Mouse (Mus musculus) intestine, postnatal 0 days (tissue): ENCODE results near the gene Mrps18a. TPM values are rescaled to one million over a fixed set of nuclear protein-coding genes. Genes with fewer than 3 reads are reported as not detected.

Experiments
- ATAC-seq: fragments of 200-750 bp; cut with Nextera tagmentation; 2 replicates; pipeline ENCODE4 v1.8.0; 2017; ENCODE audit warnings: mild to moderate bottlenecking, moderate TSS enrichment, moderate library complexity
- H3K27ac ChIP-seq: fragments of 300-500 bp; sonication (generic); 2 replicates; pipeline ENCODE4 v1.5.1; 2014; ENCODE audit warnings: mild to moderate bottlenecking, low read depth, low read length, moderate library complexity
- H3K27me3 ChIP-seq: fragments of 300-500 bp; sonication (generic); replicated peaks from 2 replicates; pipeline ENCODE4 v1.6.1; 2014; ENCODE audit warnings: low read length, mixed read lengths; ENCODE audit not compliant: control insufficient read depth, insufficient read depth
- H3K36me3 ChIP-seq: fragments of 300-500 bp; sonication (generic); 2 replicates; pipeline ENCODE4 v1.6.1; 2014; ENCODE audit warnings: mild to moderate bottlenecking, moderate library complexity; ENCODE audit not compliant: control insufficient read depth, insufficient read depth
- H3K4me1 ChIP-seq: fragments of 300-500 bp; sonication (generic); replicated peaks from 2 replicates; pipeline ENCODE4 v1.6.1; 2014; ENCODE audit warnings: antibody characterized with exemption, low read length, mixed read lengths; ENCODE audit not compliant: control insufficient read depth, insufficient read depth
- H3K4me2 ChIP-seq: fragments of 300-500 bp; sonication (generic); replicated peaks from 2 replicates; pipeline ENCODE4 v1.6.1; 2014; ENCODE audit warnings: low read depth, mild to moderate bottlenecking, moderate library complexity
- H3K4me3 ChIP-seq: fragments of 300-500 bp; sonication (generic); 2 replicates; pipeline ENCODE4 v1.5.1; 2014; ENCODE audit warnings: low read depth, low read length
- H3K9ac ChIP-seq: fragments of 300-500 bp; sonication (generic); 2 replicates; pipeline ENCODE4 v1.6.1; 2014; ENCODE audit warnings: mild to moderate bottlenecking, low read depth, low read length
- H3K9me3 ChIP-seq: fragments of 300-500 bp; sonication (generic); 2 replicates; pipeline ENCODE4 v1.6.1; 2016; ENCODE audit warnings: mixed run types; ENCODE audit not compliant: control insufficient read depth
- CTCF ChIP-seq: sonication (generic); IDR thresholded peaks from 2 replicates; pipeline ENCODE4 v1.5.1; 2016; ENCODE audit warnings: low read depth, mild to moderate bottlenecking, control low read depth, antibody characterized with exemption, moderate library complexity
- WGBS: fragments of 180-500 bp; shearing (Covaris S2); extraction: QIAGEN DNeasy Blood & Tissue Kit; methylation state at CpG from one replicate; pipeline ENCODE4 v1.1.7; 2014; 5-methylcytosine and 5-hydroxymethylcytosine counted together
- polyA plus RNA-seq: library from polyadenylated mRNA; unstranded; fragments of >200 nt; fragmentation: Nextera tagmentation; extraction: Ambion mirVana; gene quantifications from 2 replicates; pipeline ENCODE4 v1.2.1, GENCODE M21; 2015

Mrps18a gene
- polyA plus RNA-seq, 1 experiment from 2014 or later, result 121 TPM

DNA sequence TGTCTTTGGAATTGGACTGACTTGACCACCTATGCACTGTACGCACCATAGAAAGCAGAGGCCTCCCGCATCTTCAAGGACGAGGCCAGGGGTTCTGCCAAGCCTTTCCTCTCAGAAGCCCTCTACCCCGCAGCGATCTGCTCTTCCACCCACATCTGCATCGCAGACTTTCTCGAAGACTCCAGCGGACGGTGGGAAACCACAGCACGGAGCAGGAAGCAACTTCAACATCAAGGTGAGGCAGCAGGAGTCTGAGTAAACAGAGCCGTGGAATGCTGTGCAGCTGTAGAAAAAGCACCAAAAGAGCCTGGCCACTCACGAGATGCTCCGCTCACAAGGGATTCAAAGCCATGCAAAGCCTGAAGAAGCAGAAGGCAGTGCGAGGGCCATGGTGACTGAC lies 18.9 kb upstream of the Mrps18a start:
- no peaks in the 10 kb centered on the region for H3K9me3 ChIP-seq
- H3K4me1 ChIP-seq, result no peaks in the 10 kb centered on the region
- no peaks in the 10 kb centered on the region for H3K27me3 ChIP-seq
- no peak overlapping the region for H3K27ac ChIP-seq
- no peak overlapping the region for H3K4me3 ChIP-seq
- no peak for TF ChIP-seq CTCF
- no peak overlapping the region for H3K9ac ChIP-seq
- H3K4me2 ChIP-seq, result no peak overlapping the region
- WGBS, result 67% methylated on average over 14 of the region's 14 CpGs
- no peaks in the 10 kb centered on the region for H3K36me3 ChIP-seq
- no peak for ATAC-seq

DNA sequence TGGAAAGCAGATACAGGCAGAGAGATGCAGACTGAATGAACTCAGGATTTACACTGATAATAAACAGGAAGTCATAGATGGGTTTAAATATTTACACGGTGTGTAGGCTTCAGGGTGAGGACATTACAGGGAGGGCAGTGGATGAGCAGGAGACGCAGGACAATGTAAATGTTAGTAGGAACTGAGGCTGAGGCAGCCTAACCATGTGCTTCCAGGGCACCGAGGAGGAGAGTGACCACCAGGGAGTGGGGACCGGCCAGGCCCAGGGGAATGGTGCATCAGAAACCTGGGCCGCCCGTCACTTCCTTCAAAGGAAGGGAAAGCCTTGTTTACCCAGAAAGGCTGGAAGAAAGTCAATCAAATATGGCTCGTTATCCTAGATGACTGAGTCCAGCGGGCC lies 12.3 kb upstream of the Mrps18a start:
- 0 out of 2 replicates have a peak, but pooled peaks have one; percentile 41 for ATAC-seq
- peak overlapping the region; percentile 35; the same call in 1 of the 2 replicates for H3K27ac ChIP-seq

DNA sequence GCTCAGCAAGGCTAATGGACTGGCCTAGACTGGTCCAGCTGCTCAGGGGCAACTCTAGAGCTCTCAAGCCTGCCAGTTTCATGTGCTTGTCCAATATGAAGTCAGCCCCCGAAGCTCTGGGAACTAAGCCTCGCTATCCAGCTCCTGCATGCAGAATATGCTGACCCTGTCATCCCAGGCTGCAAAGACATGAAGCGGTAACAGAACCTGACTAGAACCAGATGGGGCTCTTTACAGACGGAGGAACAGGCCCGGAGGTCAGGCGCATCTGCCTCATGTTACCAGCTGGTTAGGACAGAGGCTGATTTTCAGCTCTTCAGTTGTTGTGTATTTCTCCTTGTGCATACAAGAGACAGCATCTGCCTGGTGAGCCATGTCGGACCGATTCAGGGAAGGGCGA lies 8.9 kb upstream of the Mrps18a start:
- TF ChIP-seq CTCF, result no peak
- no peaks in the 10 kb centered on the region for H3K27me3 ChIP-seq
- H3K4me1 ChIP-seq, result peaks cover 4% of the 10 kb centered on the region; the same call in 1 of the 2 replicates
- H3K36me3 ChIP-seq, result no peaks in the 10 kb centered on the region
- ATAC-seq, result no peak
- no peaks in the 10 kb centered on the region for H3K9me3 ChIP-seq
- H3K27ac ChIP-seq, result no peak overlapping the region
- no peak overlapping the region for H3K9ac ChIP-seq
- 69% methylated on average over 9 of the region's 9 CpGs for WGBS
- H3K4me2 ChIP-seq, result no peak overlapping the region
- no peak overlapping the region for H3K4me3 ChIP-seq

More for the DNA sequence above, 12.3 kb upstream of the Mrps18a start:
- H3K4me1 ChIP-seq, result peaks cover 4% of the 10 kb centered on the region; the same call in 1 of the 2 replicates
- 22% methylated on average over 8 of the region's 8 CpGs for WGBS
- H3K9me3 ChIP-seq, result no peaks in the 10 kb centered on the region
- no peak overlapping the region for H3K4me2 ChIP-seq
- no peak overlapping the region for H3K4me3 ChIP-seq
- H3K9ac ChIP-seq, result no peak overlapping the region
- no peaks in the 10 kb centered on the region for H3K36me3 ChIP-seq
- no peaks in the 10 kb centered on the region for H3K27me3 ChIP-seq
- TF ChIP-seq CTCF, result no peak

DNA sequence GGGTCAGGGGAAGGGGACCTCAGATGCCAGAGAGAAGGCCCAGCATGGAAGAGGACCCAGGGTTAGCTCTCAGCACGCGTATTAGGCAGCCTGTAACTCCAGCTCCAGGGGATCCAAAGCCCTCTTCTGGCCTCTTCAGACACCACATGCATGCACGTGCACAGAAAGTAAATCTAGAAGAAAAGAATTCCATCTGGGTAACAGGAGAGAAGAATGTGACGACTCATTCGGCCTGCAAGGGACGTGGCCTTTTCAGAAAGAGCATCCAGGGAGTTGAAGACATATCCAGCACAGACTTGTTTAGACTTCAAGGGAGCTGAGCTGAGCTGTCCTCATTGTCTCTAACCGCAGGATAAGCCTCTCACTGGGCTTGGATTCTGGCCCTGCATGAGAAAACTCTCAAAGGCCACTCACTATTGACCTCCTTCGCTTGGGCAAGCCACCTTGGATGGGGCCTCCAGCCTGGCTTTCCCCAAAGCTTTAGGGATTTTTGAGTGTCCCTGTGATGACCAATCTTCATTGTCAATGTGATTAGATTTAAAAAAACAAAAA lies 8.1 kb upstream of the Mrps18a start:
- H3K4me3 ChIP-seq, result no peak overlapping the region
- peak; percentile 20; the same call in 1 of the 2 replicates for TF ChIP-seq CTCF
- peaks cover 4% of the 10 kb centered on the region; the same call in 1 of the 2 replicates for H3K4me1 ChIP-seq
- no peaks in the 10 kb centered on the region for H3K27me3 ChIP-seq
- ATAC-seq, result no peak
- no peak overlapping the region for H3K27ac ChIP-seq
- H3K9ac ChIP-seq, result no peak overlapping the region
- H3K36me3 ChIP-seq, result no peaks in the 10 kb centered on the region
- H3K9me3 ChIP-seq, result no peaks in the 10 kb centered on the region
- H3K4me2 ChIP-seq, result no peak overlapping the region
- 72% methylated on average over 8 of the region's 8 CpGs for WGBS

DNA sequence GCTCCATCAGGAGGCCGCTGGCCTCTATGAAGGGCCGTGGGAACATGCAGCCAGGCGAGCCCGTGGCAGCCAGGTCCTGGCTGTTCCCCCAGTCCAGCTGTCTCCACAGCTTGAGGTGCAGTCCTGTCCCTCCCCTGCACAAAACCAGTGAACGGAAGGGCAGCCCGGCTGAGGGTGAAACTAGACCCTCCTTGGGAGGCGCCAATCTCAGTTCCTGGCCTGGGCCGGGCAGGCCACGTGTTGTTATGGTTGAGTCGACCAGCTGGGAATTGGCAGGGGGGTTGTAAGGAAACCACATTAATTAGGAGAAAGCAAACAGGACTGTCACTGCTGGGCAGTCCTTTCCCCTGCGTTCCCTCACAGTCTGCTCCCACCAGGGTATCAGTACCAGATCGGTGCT lies 6.3 kb upstream of the Mrps18a start:
- no peak overlapping the region for H3K9ac ChIP-seq
- no peak for TF ChIP-seq CTCF
- no peaks in the 10 kb centered on the region for H3K27me3 ChIP-seq
- H3K4me1 ChIP-seq, result no peaks in the 10 kb centered on the region
- no peaks in the 10 kb centered on the region for H3K36me3 ChIP-seq
- no peaks in the 10 kb centered on the region for H3K9me3 ChIP-seq
- H3K27ac ChIP-seq, result no peak overlapping the region
- WGBS, result 40% methylated on average over 12 of the region's 12 CpGs
- H3K4me3 ChIP-seq, result no peak overlapping the region
- no peak for ATAC-seq
- H3K4me2 ChIP-seq, result no peak overlapping the region

DNA sequence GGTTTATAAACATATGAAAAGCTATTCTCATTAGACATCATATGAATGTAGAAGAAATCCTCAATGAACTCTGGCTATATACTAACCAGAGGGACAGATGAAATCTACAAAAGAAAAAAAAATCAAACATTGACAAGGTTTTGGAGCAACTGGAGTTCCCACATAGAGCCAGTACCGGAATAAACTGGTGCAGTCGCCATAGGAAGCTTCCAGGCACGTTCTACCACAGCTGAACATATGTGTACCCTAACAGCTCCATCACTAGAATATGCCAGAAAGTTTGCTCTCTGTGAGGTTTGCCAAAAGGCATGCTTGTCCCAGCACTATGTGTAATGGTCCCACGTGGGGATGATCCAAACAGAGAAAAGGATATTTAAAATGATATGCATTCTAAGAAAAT lies 2.5 kb upstream of the Mrps18a start:
- no peak for ATAC-seq
- H3K27me3 ChIP-seq, result no peaks in the 10 kb centered on the region; the same call in 1 of the 2 replicates
- H3K9ac ChIP-seq, result no peak overlapping the region
- no peaks in the 10 kb centered on the region for H3K9me3 ChIP-seq
- no peak overlapping the region for H3K4me3 ChIP-seq
- H3K4me1 ChIP-seq, result peaks cover 4% of the 10 kb centered on the region; the same call in 1 of the 2 replicates
- no peak overlapping the region for H3K4me2 ChIP-seq
- H3K36me3 ChIP-seq, result no peaks in the 10 kb centered on the region
- TF ChIP-seq CTCF, result no peak
- no peak overlapping the region for H3K27ac ChIP-seq
- WGBS, result 85% methylated on average over 4 of the region's 4 CpGs
